Mouse (Mus musculus): ENCODE measurements at regions not wholly inside any gene's neighbourhood (a gene's known extent, or its start where the extent isn't known, plus 50 kb on each side); places are given as distances from the start of the nearest gene placed in this dataset.

DNA sequence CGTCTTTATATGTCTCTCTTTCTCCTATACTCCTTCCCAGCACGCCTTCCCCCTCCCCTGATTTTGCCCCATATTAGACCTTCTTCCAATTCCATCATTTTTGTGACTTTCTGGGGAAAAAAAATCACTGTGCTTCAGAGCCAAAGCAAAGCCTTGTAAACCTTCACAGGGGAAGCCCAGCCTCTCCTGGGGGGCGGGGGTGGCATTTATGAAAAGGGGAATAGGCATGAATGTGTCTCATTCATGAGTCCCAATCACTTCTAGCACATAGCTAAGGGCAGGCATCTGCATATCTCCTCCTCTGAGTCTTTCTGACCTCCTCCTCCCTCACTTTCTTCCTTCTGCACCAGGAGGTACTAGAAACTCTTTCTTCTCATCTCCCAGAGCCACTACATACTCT lies 149.8 kb downstream of the Adamts15 start:
- DNase-seq (ENCODE audit: low spot score in 2 of 2), result no peak

DNA sequence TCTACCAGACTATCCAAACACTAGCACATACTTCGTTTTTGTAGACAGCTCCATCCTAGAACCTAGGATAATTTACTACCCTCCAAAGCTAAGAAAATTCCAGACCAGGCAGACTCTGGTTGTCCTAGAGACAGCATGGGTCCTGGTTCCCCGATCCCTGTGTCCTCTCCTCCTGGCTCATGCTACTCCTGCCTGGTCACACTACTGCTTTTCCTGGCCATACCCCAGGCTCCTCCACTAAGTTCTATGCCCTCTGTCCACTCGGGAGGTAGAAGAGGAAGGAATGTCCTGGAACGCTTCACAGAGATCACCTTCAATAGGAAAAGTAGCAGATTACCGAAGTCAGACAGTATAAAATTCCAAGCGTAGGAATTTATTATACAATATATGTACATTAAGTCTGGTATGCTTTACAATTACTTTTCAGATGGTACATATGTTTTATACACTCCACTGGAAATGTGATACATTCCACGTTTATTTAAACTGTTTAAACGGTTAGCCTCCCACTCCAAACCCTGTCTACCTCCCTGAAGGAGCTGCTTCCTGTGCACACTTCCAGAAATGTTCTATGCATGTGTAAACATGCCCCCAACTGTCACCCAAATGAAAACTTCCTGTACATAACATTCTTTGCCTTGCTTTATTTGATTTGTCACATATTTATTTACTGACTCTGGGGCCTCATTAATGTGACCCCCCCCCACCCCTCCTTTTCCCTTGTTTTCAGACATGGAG lies 151.6 kb downstream of the Adamts15 start:
- DNase-seq (ENCODE audit: low spot score in 2 of 2), result no peak

- no peak for DNase-seq (ENCODE audit: low spot score in 2 of 2)
These were observed 152.9 kb downstream of the Adamts15 start for GRCm38 (mm10) chr9:30769435-30769729.

- DNase-seq (ENCODE audit: low spot score in 2 of 2), result no peak
These were observed 153.4 kb downstream of the Adamts15 start for GRCm38 (mm10) chr9:30768665-30769434.

DNA sequence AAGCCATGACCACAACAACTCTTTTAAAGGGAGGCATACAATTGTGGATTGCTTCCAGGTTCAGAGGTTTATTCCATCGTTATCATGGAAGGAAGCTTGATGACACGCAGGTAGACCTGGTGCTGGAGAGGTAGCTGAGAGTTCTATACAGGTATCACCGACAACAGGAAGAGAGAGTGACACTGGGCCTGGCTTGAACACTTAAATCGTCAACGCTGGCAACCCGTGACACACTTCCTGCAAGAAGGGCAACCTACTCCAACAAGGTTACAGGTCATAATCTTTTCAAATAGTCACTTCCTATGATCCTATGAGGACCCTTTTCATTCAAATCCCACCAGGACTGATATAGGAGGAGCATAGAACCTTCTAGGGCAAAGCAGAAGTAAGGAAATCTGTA lies 155.6 kb downstream of the Adamts15 start:
- DNase-seq (ENCODE audit: low spot score in 2 of 2), result no peak

GRCm38 (mm10) chr9:30766171-30766570 lies 156.1 kb downstream of the Adamts15 start:
- DNase-seq (ENCODE audit: low spot score in 2 of 2), result no peak

- DNase-seq (ENCODE audit: low spot score in 2 of 2), result no peak
These were observed 157.2 kb downstream of the Adamts15 start for GRCm38 (mm10) chr9:30765017-30765569.

GRCm38 (mm10) chr9:30762913-30763312 lies 159.3 kb downstream of the Adamts15 start:
- DNase-seq (ENCODE audit: low spot score in 2 of 2), result no peak

- DNase-seq (ENCODE audit: low spot score in 2 of 2), result no peak
These were observed 164.1 kb downstream of the Adamts15 start for GRCm38 (mm10) chr9:30758121-30758520.

DNA sequence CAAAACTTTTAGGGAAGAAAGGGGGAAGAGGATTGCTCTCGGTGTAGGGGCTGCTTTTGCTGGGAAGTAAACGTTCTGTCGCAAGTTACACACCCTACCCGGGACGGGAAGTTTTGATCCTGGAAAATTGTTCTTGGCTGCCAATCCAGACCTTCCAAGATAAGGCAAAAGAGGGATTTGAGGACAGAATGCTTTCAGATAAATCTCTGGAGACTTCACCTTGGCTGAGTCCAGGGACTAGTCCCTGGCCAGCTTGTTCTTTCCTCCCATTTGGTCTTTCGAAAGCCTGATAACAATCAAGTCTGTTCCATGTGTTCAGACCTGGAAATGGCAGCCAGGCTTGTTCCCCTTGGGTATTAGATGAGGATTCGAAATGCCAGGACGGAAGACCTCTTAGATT lies 164.8 kb downstream of the Adamts15 start:
- DNase-seq (ENCODE audit: low spot score in 2 of 2), result no peak

GRCm38 (mm10) chr9:30756796-30757195 lies 165.5 kb downstream of the Adamts15 start:
- DNase-seq (ENCODE audit: low spot score in 2 of 2), result no peak

- DNase-seq (ENCODE audit: low spot score in 2 of 2), result no peak
These were observed 166.7 kb downstream of the Adamts15 start for GRCm38 (mm10) chr9:30755586-30755985.

- no peak for DNase-seq (ENCODE audit: low spot score in 2 of 2)
These were observed 167.4 kb downstream of the Adamts15 start for GRCm38 (mm10) chr9:30754826-30755225.

DNA sequence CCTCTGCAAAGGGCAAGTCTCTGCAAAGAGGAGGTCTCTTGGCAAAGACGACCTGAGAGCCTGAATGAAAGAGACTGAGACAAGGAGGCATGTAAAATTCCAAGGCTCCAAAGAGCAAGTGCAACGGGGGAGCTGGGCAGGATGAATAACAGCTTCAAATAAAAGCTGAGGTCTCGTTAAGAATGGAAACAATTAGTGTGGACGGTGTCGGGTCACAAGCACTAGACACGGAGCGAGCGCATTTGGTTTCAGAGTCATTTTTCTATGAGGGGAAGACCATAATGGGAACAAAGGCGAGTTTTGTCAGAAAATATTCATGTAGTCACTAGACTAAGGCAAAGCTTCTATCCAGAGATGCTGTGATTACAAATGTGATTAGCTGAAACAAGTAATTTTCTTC lies 178.8 kb downstream of the Adamts15 start:
- no peak for DNase-seq (ENCODE audit: low spot score in 2 of 2)

DNA sequence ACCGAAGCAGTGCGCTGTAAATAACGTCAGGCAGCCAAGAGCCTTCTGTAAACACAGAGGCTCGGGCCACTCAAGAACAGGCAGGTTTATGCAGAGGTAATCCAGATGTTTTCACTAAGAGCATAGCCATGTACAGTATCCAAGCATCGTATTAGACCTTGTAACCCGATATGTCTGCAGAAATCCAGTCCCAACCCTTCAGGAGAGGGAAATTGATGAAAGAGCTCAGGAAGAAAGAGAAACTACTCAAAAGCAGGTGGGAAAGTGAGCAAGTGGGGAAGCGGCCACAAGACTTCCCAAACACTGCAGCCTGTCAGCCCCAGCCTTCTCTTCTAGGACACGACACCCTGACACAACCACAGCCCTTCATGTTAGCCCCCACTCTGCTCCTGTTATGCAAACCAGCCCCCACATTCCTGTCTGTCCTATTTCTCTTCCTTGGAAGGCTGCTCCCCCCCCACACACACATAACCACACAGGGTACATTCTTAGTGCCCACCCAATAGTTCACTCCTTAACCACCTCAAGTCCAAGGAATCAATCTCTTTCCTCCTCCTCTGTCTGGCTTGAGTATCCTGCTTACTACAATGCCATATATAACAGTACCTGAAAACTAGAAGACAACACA lies 179.7 kb downstream of the Adamts15 start:
- no peak for DNase-seq (ENCODE audit: low spot score in 2 of 2)

- DNase-seq (ENCODE audit: low spot score in 2 of 2), result no peak
These were observed 190.6 kb downstream of the Adamts15 start for GRCm38 (mm10) chr9:30731687-30732086.

- no peak for DNase-seq (ENCODE audit: low spot score in 2 of 2)
These were observed 198.7 kb downstream of the Adamts15 start for GRCm38 (mm10) chr9:30723364-30724070.

DNA sequence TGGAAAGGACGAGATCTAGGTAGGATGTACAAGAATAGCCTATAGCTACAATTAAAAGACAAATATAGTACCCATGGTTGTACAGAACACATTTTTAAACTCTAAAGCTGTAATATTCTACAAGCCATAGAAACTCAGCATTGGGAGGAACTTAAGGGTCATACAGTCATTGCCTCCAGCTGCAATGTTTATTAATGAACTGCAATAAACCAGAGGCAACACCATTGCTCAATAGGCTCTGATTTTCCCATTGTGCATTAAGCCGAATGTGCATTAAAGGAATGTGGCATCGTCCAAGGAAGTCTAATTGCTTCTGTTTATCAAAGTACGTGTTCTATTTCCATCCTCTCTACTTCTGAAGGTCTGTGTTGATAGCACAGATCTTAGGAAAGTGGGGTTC lies 200.4 kb downstream of the Adamts15 start:
- DNase-seq (ENCODE audit: low spot score in 2 of 2), result no peak

DNA sequence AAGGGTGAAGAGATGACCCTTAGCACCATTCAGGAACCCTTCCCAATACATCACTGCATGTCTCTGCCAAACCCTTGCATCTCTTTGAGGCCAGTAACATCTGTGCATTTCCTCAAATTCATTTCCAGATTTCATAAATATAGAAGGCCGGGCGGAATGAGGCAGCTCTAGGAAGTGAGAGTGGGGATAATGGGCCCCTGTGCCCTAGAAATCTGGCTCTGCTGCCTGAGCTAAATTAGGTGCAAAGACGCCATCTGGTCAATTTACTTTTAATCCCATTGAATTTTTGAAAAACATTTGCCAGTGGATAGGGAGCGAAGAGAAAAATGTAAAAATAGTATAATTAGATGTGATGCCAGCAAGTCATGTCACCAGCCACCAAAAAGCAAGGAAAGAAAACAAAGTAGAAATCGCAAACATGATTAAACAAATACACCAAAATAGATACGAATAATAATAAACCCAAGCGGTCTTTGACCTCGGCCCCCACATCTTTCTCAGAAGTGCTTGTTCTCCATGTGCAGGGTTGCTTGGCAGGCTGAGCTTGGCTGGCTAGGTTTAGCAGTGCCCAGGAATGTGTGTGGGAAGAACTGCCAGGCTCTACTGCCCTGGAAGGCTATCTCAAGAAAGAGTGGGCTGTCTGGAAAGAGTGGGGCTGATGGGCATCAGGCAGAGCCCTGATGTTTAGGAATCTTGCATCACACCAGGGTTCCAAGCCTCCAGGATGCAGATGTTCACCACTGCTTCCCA lies 205.7 kb downstream of the Adamts15 start:
- no peak for DNase-seq (ENCODE audit: low spot score in 2 of 2)

- DNase-seq (ENCODE audit: low spot score in 2 of 2), result peak in 1 of 2 experiments; percentile 8
These were observed 212.1 kb downstream of the Adamts15 start for GRCm38 (mm10) chr9:30710131-30710530.

GRCm38 (mm10) chr9:30699848-30700247 lies 222.4 kb downstream of the Adamts15 start:
- no peak for DNase-seq (ENCODE audit: low spot score in 2 of 2)

Data from cerebellum, postnatal 4 days (tissue).